Mouse (Mus musculus) right cerebral cortex, postnatal 4 days (tissue): ENCODE measurements at regions not wholly inside any gene's neighbourhood (a gene's known extent, or its start where the extent isn't known, plus 50 kb on each side); places are given as distances from the start of the nearest gene placed in this dataset.
"Not testable (repeated sequence)": the region's sequence is repeated elsewhere in the genome, so short reads cannot be mapped to it uniquely, and the experiment has no call there.

Experiments
- DNase-seq: peaks from one replicate; pipeline ENCODE4 v3.0.0-alpha.2; 2022

- DNase-seq = no peak
Observed at GRCm38 (mm10) chr12:25579407-25579806, 482.5 kb upstream of the Id2 start.

GRCm38 (mm10) chr12:25565131-25565530 lies 468.2 kb upstream of the Id2 start:
- DNase-seq = no peak

- no peak for DNase-seq
Observed at GRCm38 (mm10) chr12:25559601-25560000, 462.7 kb upstream of the Id2 start.

- no peak for DNase-seq
Observed at GRCm38 (mm10) chr12:25553656-25554055, 456.7 kb upstream of the Id2 start.

- no peak for DNase-seq
Observed at GRCm38 (mm10) chr12:25549735-25550134, 452.8 kb upstream of the Id2 start.

GRCm38 (mm10) chr12:25544253-25544652 lies 447.3 kb upstream of the Id2 start:
- no peak for DNase-seq

- DNase-seq = no peak
Observed at GRCm38 (mm10) chr12:25534620-25534950, 437.6 kb upstream of the Id2 start.

- no peak for DNase-seq
Observed at GRCm38 (mm10) chr12:25533709-25534619, 437.0 kb upstream of the Id2 start.

GRCm38 (mm10) chr12:25530483-25530882 lies 433.5 kb upstream of the Id2 start:
- DNase-seq = no peak

GRCm38 (mm10) chr12:25529537-25529936 lies 432.6 kb upstream of the Id2 start:
- DNase-seq = no peak

- DNase-seq = peak; percentile 11
Observed at GRCm38 (mm10) chr12:25526639-25527038, 429.7 kb upstream of the Id2 start.

- no peak for DNase-seq
Observed at GRCm38 (mm10) chr12:25516738-25517137, 419.8 kb upstream of the Id2 start.

- no peak for DNase-seq
Observed at GRCm38 (mm10) chr12:25513679-25514078, 416.7 kb upstream of the Id2 start.

- no peak for DNase-seq
Observed at GRCm38 (mm10) chr12:25509666-25510065, 412.7 kb upstream of the Id2 start.

GRCm38 (mm10) chr12:25493233-25493632 lies 396.3 kb upstream of the Id2 start:
- DNase-seq = peak; percentile 65

- no peak for DNase-seq
Observed at GRCm38 (mm10) chr12:25492483-25493190, 395.7 kb upstream of the Id2 start.

GRCm38 (mm10) chr12:25475180-25475758 lies 378.3 kb upstream of the Id2 start:
- DNase-seq = no peak

GRCm38 (mm10) chr12:25469181-25469580 lies 372.2 kb upstream of the Id2 start:
- DNase-seq = no peak

- DNase-seq = peak; percentile 22
Observed at GRCm38 (mm10) chr12:25467789-25468188, 370.8 kb upstream of the Id2 start.

- DNase-seq = not testable (repeated sequence)
Observed at GRCm38 (mm10) chr12:25462690-25463089, 365.8 kb upstream of the Id2 start.

- DNase-seq = no peak
Observed at GRCm38 (mm10) chr12:25455281-25455989, 358.5 kb upstream of the Id2 start.

- DNase-seq = no peak
Observed at GRCm38 (mm10) chr12:25453356-25453755, 356.4 kb upstream of the Id2 start.

- DNase-seq = no peak
Observed at GRCm38 (mm10) chr12:25451156-25451555, 354.2 kb upstream of the Id2 start.
